Mouse (Mus musculus): ENCODE data around the gene Tmem252.

The Tmem252 gene

GRCm38 (mm10) chr19:24720448-24720847 is 46.6 kb downstream of the Tmem252 start:
- intact Hi-C loops (cut with DNase I) = no loop called here

DNA sequence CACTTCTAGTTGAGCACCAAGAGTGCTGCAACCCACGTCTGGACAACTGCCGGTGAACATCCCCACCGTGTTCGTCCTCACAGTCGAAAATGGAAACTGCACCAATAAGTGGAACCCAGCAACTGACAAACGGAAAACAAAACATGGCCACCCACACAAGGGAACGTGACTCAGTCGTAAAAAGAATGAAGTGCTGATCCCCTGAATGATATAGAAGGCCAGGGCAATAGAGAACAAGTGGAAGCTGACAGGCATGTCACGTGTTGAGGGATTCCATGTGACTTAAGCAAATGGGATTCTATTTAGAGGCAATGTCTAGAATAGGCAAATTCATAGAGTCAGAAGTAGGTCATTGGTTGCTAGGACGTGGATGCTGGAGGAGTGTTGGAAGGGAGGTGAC is 50.6 kb downstream of the Tmem252 start:
- intact Hi-C loops (cut with DNase I) = no loop called here

DNA sequence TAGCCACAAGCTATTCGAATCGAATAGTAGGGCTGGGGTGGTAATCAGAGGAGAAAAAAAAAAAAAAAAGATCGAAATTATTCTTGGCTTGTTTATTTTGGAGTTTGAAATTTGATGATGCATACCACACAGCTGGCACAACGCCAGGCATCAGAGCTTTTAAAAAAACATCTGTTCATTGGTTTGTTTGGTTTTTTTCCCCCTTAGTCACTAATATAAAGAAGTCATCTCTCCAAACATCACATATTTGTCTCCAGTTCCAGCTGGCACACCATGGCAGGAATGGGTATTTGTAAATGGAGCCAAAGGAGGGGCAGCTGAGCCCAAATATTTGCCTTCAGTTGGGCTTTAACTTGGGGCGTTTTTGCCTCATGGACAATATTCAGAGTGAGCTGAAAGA is 56.9 kb downstream of the Tmem252 start:
- intact Hi-C loops (cut with DNase I) = no loop called here
